In the genomic region with DNA sequence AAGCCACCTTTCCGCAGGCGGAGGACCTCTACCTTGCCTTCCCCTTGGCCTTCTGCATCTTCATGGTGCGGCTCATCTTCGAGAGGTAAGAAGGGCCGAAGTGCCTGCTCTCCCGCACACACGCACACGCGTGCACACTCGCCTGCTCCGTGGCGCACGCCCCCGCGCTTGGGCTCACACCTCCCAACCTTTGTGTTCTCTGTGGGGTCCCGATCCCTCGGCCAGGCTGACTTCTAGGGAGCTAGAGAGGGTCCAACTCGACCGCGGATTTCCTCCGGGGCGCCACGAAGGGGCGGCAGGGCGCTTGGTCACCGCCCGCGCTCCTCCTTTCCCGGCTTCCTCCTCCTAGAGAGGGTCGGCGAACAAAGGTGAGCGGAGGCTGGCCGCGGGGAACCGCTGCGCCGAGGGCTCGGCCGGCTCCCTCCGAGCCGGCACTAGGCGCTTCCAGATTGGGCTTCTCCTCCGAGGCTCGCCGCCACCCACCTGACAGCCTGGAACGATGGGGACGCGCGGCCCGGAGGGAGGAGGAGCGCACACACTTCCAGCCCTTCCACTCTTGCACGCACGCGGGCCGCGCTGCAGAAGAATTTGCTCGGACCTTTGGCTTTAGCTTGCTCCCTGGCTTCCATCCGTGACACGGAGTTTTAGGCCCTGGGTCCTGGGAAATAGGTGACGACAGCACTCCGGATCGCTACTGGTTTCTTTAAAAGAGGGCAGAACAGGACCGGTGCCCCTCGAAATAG, we compare ENCODE assay signal across 8 mouse cellular contexts. TPM values are rescaled to one million over a fixed set of nuclear protein-coding genes. Genes with fewer than 3 reads are reported as not detected.
DNase-seq lines count a peak whose midpoint lies in the region; ATAC-seq and TF ChIP-seq lines count a peak whose summit lies in the region.

No protein-coding gene starts in this region.

- H3K4me2 ChIP-seq in forebrain, embryonic 14.5 days (ENCODE audit: low read length), result peak overlapping the region; percentile 80
- H3K4me2 ChIP-seq in lung, embryonic 15.5 days, result peak overlapping the region; percentile 86

- peak; percentile 62 for ATAC-seq in forebrain, embryonic 14.5 days
- ATAC-seq in lung, embryonic 15.5 days (ENCODE audit: borderline replicate concordance, extremely low read depth, low FRiP score, low TSS enrichment), result peak; percentile 64

- H3K27ac ChIP-seq in brown adipose tissue, adult 24 weeks (replicated peaks; ENCODE audit: low read depth, low read length), result no peak overlapping the region
- peak overlapping the region; percentile 81 for H3K27ac ChIP-seq in forebrain, embryonic 14.5 days (ENCODE audit: low read depth, low read length)
- peak overlapping the region; percentile 81 for H3K27ac ChIP-seq in lung, embryonic 15.5 days

- H3K9me3 ChIP-seq in E14TG2a.4 (ENCODE audit: low read length), result 0 out of 2 replicates have a peak, but pooled peaks cover 5% of the 10 kb centered on the region
- H3K9me3 ChIP-seq in forebrain, embryonic 14.5 days (replicated peaks; ENCODE audit: control insufficient read depth, low read length), result no peaks in the 10 kb centered on the region
- no peaks in the 10 kb centered on the region for H3K9me3 ChIP-seq in lung, embryonic 15.5 days

- H3K27me3 ChIP-seq in E14TG2a.4 (ENCODE audit: insufficient read depth, low read length), result peaks cover 42% of the 10 kb centered on the region
- H3K27me3 ChIP-seq in forebrain, embryonic 14.5 days (replicated peaks; ENCODE audit: control insufficient read depth, insufficient read depth, low read length), result no peaks in the 10 kb centered on the region
- no peaks in the 10 kb centered on the region for H3K27me3 ChIP-seq in lung, embryonic 15.5 days

- TF ChIP-seq CTCF in E14TG2a.4 (conservative IDR thresholded peaks at IDR 0.05; ENCODE audit: low read length), result no peak

- H3K4me1 ChIP-seq in E14TG2a.4 (replicated peaks; ENCODE audit: low read depth, low read length), result peaks cover 22% of the 10 kb centered on the region
- H3K4me1 ChIP-seq in brown adipose tissue, adult 24 weeks (ENCODE audit: control insufficient read depth, insufficient read depth, insufficient read length, low read length), result no peaks in the 10 kb centered on the region
- peaks cover 8% of the 10 kb centered on the region; the same call in 1 of the 2 replicates for H3K4me1 ChIP-seq in forebrain, embryonic 14.5 days (ENCODE audit: control insufficient read depth, insufficient read depth, low read length)
- H3K4me1 ChIP-seq in lung, embryonic 15.5 days, result peaks cover 20% of the 10 kb centered on the region

- no peaks in the 10 kb centered on the region for H3K36me3 ChIP-seq in E14TG2a.4 (ENCODE audit: insufficient read depth, low read length)
- no peaks in the 10 kb centered on the region for H3K36me3 ChIP-seq in forebrain, embryonic 14.5 days (ENCODE audit: control insufficient read depth, insufficient read depth, low read length)
- no peaks in the 10 kb centered on the region for H3K36me3 ChIP-seq in lung, embryonic 15.5 days

- peak overlapping the region; percentile 95 for H3K9ac ChIP-seq in forebrain, embryonic 14.5 days (ENCODE audit: low read length)
- peak overlapping the region; percentile 68 for H3K9ac ChIP-seq in lung, embryonic 15.5 days

- under 1% methylated on average over 58 of the region's 64 CpGs for WGBS in forebrain, embryonic 14.5 days
- WGBS in lung, embryonic 15.5 days, result under 1% methylated on average over 56 of the region's 64 CpGs

- peak; percentile 67 for DNase-seq in forebrain, embryonic 14.5 days (ENCODE audit: low spot score)
- peak; percentile 62 to 63 for DNase-seq in heart, postnatal 14 days
- peak; percentile 72 to 80 for DNase-seq in kidney, postnatal 4 days
- DNase-seq in ovary, postnatal 10 days (ENCODE audit: low spot score), result peak; percentile 41
- peak; percentile 29 to 65 for DNase-seq in urinary bladder, adult 18-20 months (ENCODE audit: low spot score in 2 of 2)

- peak overlapping the region; percentile 90 for H3K4me3 ChIP-seq in E14TG2a.4 (replicated peaks; ENCODE audit: low read length)
- peak overlapping the region; percentile 60 for H3K4me3 ChIP-seq in brown adipose tissue, adult 24 weeks (ENCODE audit: insufficient read depth, low read depth, low read length)
- peak overlapping the region; percentile 84 for H3K4me3 ChIP-seq in forebrain, embryonic 14.5 days (ENCODE audit: low read depth, low read length)
- H3K4me3 ChIP-seq in lung, embryonic 15.5 days, result peak overlapping the region; percentile 74

- intact Hi-C loops in heart, postnatal 14 days (cut with DNase I), result loop anchor here (2.0 to 5.0 kb wide), 3 partner anchors 70 to 181 kb away; no protein-coding TSS in a partner anchor

RNA-seq across cellular contexts. Expression of gene Cers6, which starts 0.7 kb away (rescaled TPM):
- 0.75 and 1.1 TPM in 2 replicates for polyA plus RNA-seq in brown adipose tissue, adult 24 weeks (2012; ENCODE audit: insufficient read depth, insufficient read length, missing spikeins)
- 57.3 and 76.2 TPM in 2 replicates for polyA plus RNA-seq in forebrain, embryonic 14.5 days (2014; fragmentation: Nextera tagmentation; extraction: Ambion mirVana)
- 10 to 100 TPM; 14.1 to 14.7 TPM for total RNA-seq in heart, postnatal 14 days (2021)
- polyA plus RNA-seq in lung, embryonic 15.5 days (2015; fragmentation: Nextera tagmentation; extraction: Ambion mirVana), result 18.9 and 21.3 TPM in 2 replicates
